Mouse (Mus musculus) forebrain, embryonic 11.5 days (tissue): ENCODE measurements around the gene Tmem259. TPM values are rescaled to one million over a fixed set of nuclear protein-coding genes. Genes with fewer than 3 reads are reported as not detected.

Experiments
- ATAC-seq: fragments of 200-750 bp; cut with Nextera tagmentation; replicated peaks from 2 replicates; pipeline ENCODE4 v1.8.0; 2017; ENCODE audit warnings: moderate TSS enrichment; ENCODE audit not compliant: low FRiP score
- DNase-seq: peaks from one replicate; pipeline ENCODE4 v3.0.0-alpha.2; 2017; ENCODE audit warnings: low spot score
- H3K27ac ChIP-seq: fragments of 300-500 bp; sonication (generic); 2 replicates; pipeline ENCODE4 v1.5.1; 2014; ENCODE audit warnings: low read depth, low read length
- H3K27me3 ChIP-seq: fragments of 300-500 bp; sonication (generic); 2 replicates; pipeline ENCODE4 v1.6.1; 2014; ENCODE audit warnings: mild to moderate bottlenecking, low read length, mixed read lengths; ENCODE audit not compliant: control insufficient read depth, insufficient read depth
- H3K36me3 ChIP-seq: fragments of 300-500 bp; sonication (generic); 2 replicates; pipeline ENCODE4 v1.6.1; 2014; ENCODE audit warnings: mild to moderate bottlenecking, low read length, moderate library complexity, mixed read lengths; ENCODE audit not compliant: control insufficient read depth, insufficient read depth
- H3K4me1 ChIP-seq: fragments of 300-500 bp; sonication (generic); replicated peaks from 2 replicates; pipeline ENCODE4 v1.6.1; 2014; ENCODE audit warnings: low read length, mixed read lengths; ENCODE audit not compliant: control insufficient read depth, insufficient read depth
- H3K4me2 ChIP-seq: fragments of 300-500 bp; sonication (generic); 2 replicates; pipeline ENCODE4 v1.6.1; 2014; ENCODE audit warnings: low read depth, mild to moderate bottlenecking, low read length, moderate library complexity, mixed read lengths; ENCODE audit not compliant: severe bottlenecking
- H3K4me3 ChIP-seq: fragments of 300-500 bp; sonication (generic); 2 replicates; pipeline ENCODE4 v1.5.1; 2014; ENCODE audit warnings: low read depth, low read length
- H3K9ac ChIP-seq: fragments of 300-500 bp; sonication (generic); 2 replicates; pipeline ENCODE4 v1.6.1; 2014; ENCODE audit warnings: low read length
- H3K9me3 ChIP-seq: fragments of 300-500 bp; sonication (generic); 2 replicates; pipeline ENCODE4 v1.6.1; 2016; ENCODE audit warnings: low read length, mixed read lengths; ENCODE audit not compliant: control insufficient read depth
- WGBS: fragments of 180-500 bp; shearing (Covaris S2); extraction: QIAGEN DNeasy Blood & Tissue Kit; methylation state at CpG from one replicate; pipeline ENCODE4 v1.1.7; 2014; 5-methylcytosine and 5-hydroxymethylcytosine counted together
- polyA plus RNA-seq: library from polyadenylated mRNA; unstranded; fragments of >200 nt; fragmentation: Nextera tagmentation; extraction: Ambion mirVana; gene quantifications from 2 replicates; pipeline ENCODE4 v1.2.1, GENCODE M21; 2014

The Tmem259 gene
- polyA plus RNA-seq, 1 experiment from 2014 or later, result 17.8 TPM

- Histone ChIP-seq H3K4me2 (peak overlapping the region; percentile 74), H3K9ac (peak overlapping the region; percentile 86), H3K4me3 (peak overlapping the region; percentile 91), H3K9me3 (no peaks in the 10 kb centered on the region), H3K27ac (no peak overlapping the region), H3K27me3 (peaks cover 12% of the 10 kb centered on the region), H3K36me3 (peaks cover 2% of the 10 kb centered on the region; the same call in 1 of the 2 replicates), H3K4me1 (peaks cover 21% of the 10 kb centered on the region)
- WGBS, result 81% methylated on average over 5 of the region's 5 CpGs
- ATAC-seq (no peak), DNase-seq (no peak)
These were observed 925 bp downstream of the Tmem259 start for GRCm38 (mm10) chr10:79983205-79983604.

GRCm38 (mm10) chr10:79979401-79980155, 4.6 kb downstream of the Tmem259 start:
- Histone ChIP-seq H3K9me3 (no peaks in the 10 kb centered on the region), H3K4me3 (no peak overlapping the region), H3K9ac (no peak overlapping the region), H3K36me3 (peaks cover 21% of the 10 kb centered on the region), H3K4me1 (peaks cover 13% of the 10 kb centered on the region), H3K27me3 (no peaks in the 10 kb centered on the region), H3K4me2 (no peak overlapping the region), H3K27ac (no peak overlapping the region)
- no peak for ATAC-seq
- 96% methylated on average over 22 of the region's 22 CpGs for WGBS
- no peak for DNase-seq

GRCm38 (mm10) chr10:79978061-79978460, 6.1 kb downstream of the Tmem259 start:
- Histone ChIP-seq H3K4me2 (no peak overlapping the region), H3K4me3 (no peak overlapping the region), H3K36me3 (peaks cover 21% of the 10 kb centered on the region), H3K9ac (no peak overlapping the region), H3K27ac (no peak overlapping the region), H3K4me1 (peaks cover 8% of the 10 kb centered on the region), H3K27me3 (no peaks in the 10 kb centered on the region), H3K9me3 (no peaks in the 10 kb centered on the region)
- DNase-seq (no peak), ATAC-seq (no peak)
- 97% methylated on average over 21 of the region's 21 CpGs for WGBS

GRCm38 (mm10) chr10:79977324-79977723, 6.8 kb downstream of the Tmem259 start:
- Histone ChIP-seq H3K4me1 (peaks cover under 1% of the 10 kb centered on the region; the same call in 1 of the 2 replicates), H3K4me3 (no peak overlapping the region), H3K36me3 (peaks cover 21% of the 10 kb centered on the region), H3K4me2 (no peak overlapping the region), H3K27ac (no peak overlapping the region), H3K9ac (no peak overlapping the region), H3K9me3 (no peaks in the 10 kb centered on the region), H3K27me3 (peaks cover 3% of the 10 kb centered on the region; the same call in 1 of the 2 replicates)
- ATAC-seq, result no peak
- 83% methylated on average over 28 of the region's 28 CpGs for WGBS
- no peak for DNase-seq

GRCm38 (mm10) chr10:79976722-79977107, 7.4 kb downstream of the Tmem259 start:
- Histone ChIP-seq H3K27me3 (peaks cover 6% of the 10 kb centered on the region), H3K4me2 (no peak overlapping the region), H3K36me3 (peaks cover 21% of the 10 kb centered on the region), H3K4me3 (no peak overlapping the region), H3K9ac (no peak overlapping the region), H3K9me3 (no peaks in the 10 kb centered on the region), H3K27ac (no peak overlapping the region), H3K4me1 (no peaks in the 10 kb centered on the region)
- DNase-seq (no peak), ATAC-seq (no peak)
- 74% methylated on average over 36 of the region's 36 CpGs for WGBS

GRCm38 (mm10) chr10:79976071-79976721, 7.9 kb downstream of the Tmem259 start:
- DNase-seq (no peak), ATAC-seq (no peak)
- Histone ChIP-seq H3K27me3 (peaks cover 12% of the 10 kb centered on the region), H3K4me2 (no peak overlapping the region), H3K9ac (no peak overlapping the region), H3K4me3 (no peak overlapping the region), H3K4me1 (peaks cover 2% of the 10 kb centered on the region), H3K9me3 (no peaks in the 10 kb centered on the region), H3K36me3 (peaks cover 21% of the 10 kb centered on the region), H3K27ac (no peak overlapping the region)
- WGBS, result 81% methylated on average over 28 of the region's 28 CpGs

- DNase-seq (no peak), ATAC-seq (no peak)
These were observed 9.5 kb downstream of the Tmem259 start for GRCm38 (mm10) chr10:79974668-79975067.

GRCm38 (mm10) chr10:79974087-79974486, 10.0 kb downstream of the Tmem259 start:
- H3K9ac ChIP-seq, result no peak overlapping the region
- peaks cover 21% of the 10 kb centered on the region for H3K36me3 ChIP-seq
- H3K4me2 ChIP-seq, result no peak overlapping the region
- DNase-seq (no peak), ATAC-seq (no peak)
- peaks cover 20% of the 10 kb centered on the region for H3K27me3 ChIP-seq
- no peaks in the 10 kb centered on the region for H3K9me3 ChIP-seq
- no peak overlapping the region for H3K4me3 ChIP-seq
- H3K27ac ChIP-seq, result no peak overlapping the region
- 92% methylated on average over 21 of the region's 21 CpGs for WGBS
- peaks cover 8% of the 10 kb centered on the region for H3K4me1 ChIP-seq

More at GRCm38 (mm10) chr10:79974668-79975067, 9.5 kb downstream of the Tmem259 start:
- no peak overlapping the region for H3K4me2 ChIP-seq
- no peak overlapping the region for H3K9ac ChIP-seq
- H3K9me3 ChIP-seq, result no peaks in the 10 kb centered on the region
- no peak overlapping the region for H3K4me3 ChIP-seq
- peaks cover 20% of the 10 kb centered on the region for H3K27me3 ChIP-seq
- H3K4me1 ChIP-seq, result peaks cover 8% of the 10 kb centered on the region
- 90% methylated on average over 8 of the region's 8 CpGs for WGBS
- H3K36me3 ChIP-seq, result peaks cover 21% of the 10 kb centered on the region
- no peak overlapping the region for H3K27ac ChIP-seq
